Mouse (Mus musculus): ENCODE measurements at regions not wholly inside any gene's neighbourhood (a gene's known extent, or its start where the extent isn't known, plus 50 kb on each side); places are given as distances from the start of the nearest gene placed in this dataset.
"Not testable (repeated sequence)": the region's sequence is repeated elsewhere in the genome, so short reads cannot be mapped to it uniquely, and the experiment has no call there.

- DNase-seq (ENCODE audit: inconsistent ontology term): not testable (repeated sequence)
Observed at GRCm38 (mm10) chr10:55485396-55486025, 621.2 kb upstream of the Msl3l2 start.

- peak; percentile 15 for DNase-seq (ENCODE audit: inconsistent ontology term)
Observed at GRCm38 (mm10) chr10:55522706-55523105, 584.0 kb upstream of the Msl3l2 start.

DNA sequence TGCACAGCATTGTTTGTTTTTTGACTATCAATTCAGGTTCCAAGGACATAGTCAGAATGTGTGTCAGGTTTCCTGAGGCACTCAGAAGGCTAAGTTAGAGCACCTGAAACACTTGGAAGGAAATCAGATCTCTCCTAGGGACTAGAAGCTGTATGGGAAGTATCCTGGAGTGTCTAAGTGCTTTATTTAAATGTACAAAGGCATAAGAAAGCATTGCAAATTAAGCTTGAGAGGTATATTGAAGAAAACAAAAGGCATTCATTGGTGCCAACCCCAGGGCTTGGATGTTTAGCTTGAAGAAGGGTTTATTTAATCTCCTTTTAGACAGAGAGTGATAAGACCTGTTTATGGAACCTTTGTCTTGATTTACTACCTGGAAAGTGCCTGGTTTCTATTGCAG lies 569.3 kb upstream of the Msl3l2 start:
- DNase-seq (ENCODE audit: inconsistent ontology term): no peak

DNA sequence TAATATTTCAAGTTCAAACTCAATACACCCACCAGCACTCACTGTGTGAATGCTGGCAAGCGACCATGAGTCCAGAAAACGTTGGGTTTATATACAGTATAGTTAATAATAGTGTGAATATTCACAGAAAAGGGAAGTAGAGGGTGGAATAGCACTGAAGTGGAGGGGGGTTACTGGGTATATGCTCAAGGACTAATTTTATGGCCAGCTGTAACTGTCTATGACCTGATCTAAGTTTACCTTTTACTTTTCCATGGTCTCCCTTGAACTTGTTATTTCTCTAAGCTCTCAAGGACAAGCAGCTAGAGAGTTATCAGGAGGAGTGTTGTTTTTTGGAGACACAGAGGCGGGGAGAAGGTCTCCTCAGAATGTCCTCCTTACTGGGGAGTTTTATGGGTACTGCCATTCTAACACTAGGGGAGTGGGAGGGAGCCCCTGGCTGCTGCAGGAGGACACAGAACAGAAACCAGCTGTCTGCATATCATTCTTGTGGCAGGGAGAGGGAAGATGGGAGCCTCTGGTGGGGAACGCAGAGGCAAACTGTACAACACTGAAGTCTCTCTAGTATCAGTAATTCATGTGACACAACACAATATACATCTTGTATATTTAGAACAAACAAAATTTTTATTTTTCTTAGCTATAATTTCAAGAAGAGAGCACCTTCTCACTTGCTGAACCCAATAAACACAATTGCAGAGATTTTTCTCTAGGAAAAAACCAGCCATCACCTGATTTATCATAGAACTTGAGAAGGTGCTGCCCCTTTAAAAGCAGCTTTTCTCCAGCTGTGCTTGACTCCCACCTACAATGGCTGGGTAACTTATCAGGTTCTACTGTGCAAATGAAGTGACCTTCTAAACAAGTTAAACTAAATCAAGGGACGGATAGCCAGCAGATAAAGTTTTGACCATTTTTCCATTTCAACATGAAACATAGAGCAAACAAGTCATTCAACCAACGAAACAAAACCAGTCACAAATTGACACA lies 560.0 kb upstream of the Msl3l2 start:
- DNase-seq (ENCODE audit: inconsistent ontology term): no peak

GRCm38 (mm10) chr10:55564961-55565360 lies 541.8 kb upstream of the Msl3l2 start:
- no peak for DNase-seq (ENCODE audit: inconsistent ontology term)

GRCm38 (mm10) chr10:55572689-55573088 lies 534.0 kb upstream of the Msl3l2 start:
- DNase-seq (ENCODE audit: inconsistent ontology term): no peak

- no peak for DNase-seq (ENCODE audit: inconsistent ontology term)
Observed at GRCm38 (mm10) chr10:55591013-55591412, 515.7 kb upstream of the Msl3l2 start.

- DNase-seq (ENCODE audit: inconsistent ontology term): no peak
Observed at GRCm38 (mm10) chr10:55591896-55592295, 514.8 kb upstream of the Msl3l2 start.

DNA sequence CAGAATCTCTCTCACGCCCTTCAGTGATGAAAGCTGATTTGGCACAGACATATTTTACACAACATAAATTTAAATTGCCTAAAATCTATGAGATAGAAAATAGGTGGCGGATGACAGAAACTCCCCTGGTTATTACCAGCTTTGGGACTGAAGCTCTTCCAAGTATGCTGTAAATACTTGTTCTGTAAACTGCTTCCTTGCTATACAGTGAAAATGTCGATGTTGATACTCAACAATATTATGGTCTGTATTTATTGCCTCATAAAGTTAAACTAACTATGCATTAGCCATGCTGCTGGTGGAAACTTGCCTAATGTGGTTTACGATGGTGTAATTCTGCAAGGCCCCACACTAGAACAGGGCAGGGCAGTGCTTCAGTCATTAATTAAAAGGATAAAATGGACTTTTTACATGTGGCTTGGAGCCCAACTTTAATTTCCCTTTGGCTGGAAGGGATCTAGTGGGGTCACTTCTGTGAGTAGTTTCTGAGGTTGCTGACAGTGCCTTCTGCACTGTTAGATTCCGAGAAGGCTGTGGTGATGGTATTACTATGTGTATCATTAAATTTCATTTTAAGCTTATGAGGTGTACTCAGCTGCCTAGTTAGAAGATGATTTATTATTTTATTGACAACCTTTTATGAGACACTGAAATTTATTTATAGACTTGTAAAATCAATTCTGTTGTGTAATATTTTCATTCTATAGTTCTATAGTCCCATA lies 482.0 kb upstream of the Msl3l2 start:
- DNase-seq (ENCODE audit: inconsistent ontology term): no peak

DNA sequence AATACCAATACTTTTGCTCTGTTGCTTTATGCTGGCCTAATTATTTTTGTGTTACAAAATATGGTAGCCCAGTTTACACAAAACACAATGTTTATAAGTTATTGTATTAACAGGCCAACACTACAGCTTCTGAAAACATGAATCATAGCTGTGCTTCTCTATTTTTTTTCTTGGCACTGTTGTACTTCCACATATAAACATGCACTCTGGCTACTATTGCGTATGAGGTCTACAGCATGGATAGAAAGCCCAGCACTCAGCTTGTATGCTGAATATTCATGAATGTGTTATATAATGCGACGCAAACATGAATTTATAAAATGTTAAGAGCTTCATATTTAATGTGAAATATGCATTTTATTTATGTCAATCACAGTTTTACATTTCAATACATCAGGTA lies 465.4 kb upstream of the Msl3l2 start:
- no peak for DNase-seq (ENCODE audit: inconsistent ontology term)

Measured in Muller cell, postnatal 12 days (primary cell).